Mouse (Mus musculus) intestine, embryonic 16.5 days (tissue): ENCODE measurements around the gene Rad51b. TPM values are rescaled to one million over a fixed set of nuclear protein-coding genes. Genes with fewer than 3 reads are reported as not detected.
A peak's percentile ranks its signal among the peaks of the same experiment; 100 is the strongest.

Experiments
- ATAC-seq: fragments of 200-750 bp; cut with Nextera tagmentation; 2 replicates; pipeline ENCODE4 v1.8.0; 2017; ENCODE audit warnings: moderate TSS enrichment, moderate library complexity
- H3K27ac ChIP-seq: fragments of 300-500 bp; sonication (generic); 2 replicates; pipeline ENCODE4 v1.5.1; 2014; ENCODE audit warnings: mild to moderate bottlenecking, low read length
- H3K27me3 ChIP-seq: fragments of 300-500 bp; sonication (generic); replicated peaks from 2 replicates; pipeline ENCODE4 v1.6.1; 2014; ENCODE audit warnings: low read length, control low read depth, mixed read lengths; ENCODE audit not compliant: control insufficient read depth, insufficient read depth
- H3K36me3 ChIP-seq: fragments of 300-500 bp; sonication (generic); 2 replicates; pipeline ENCODE4 v1.6.1; 2014; ENCODE audit warnings: low read length, control low read depth; ENCODE audit not compliant: control insufficient read depth, insufficient read depth
- H3K4me1 ChIP-seq: fragments of 300-500 bp; sonication (generic); 2 replicates; pipeline ENCODE4 v1.6.1; 2014; ENCODE audit warnings: low read length, control low read depth, mixed read lengths; ENCODE audit not compliant: control insufficient read depth, insufficient read depth
- H3K4me2 ChIP-seq: fragments of 300-500 bp; sonication (generic); 2 replicates; pipeline ENCODE4 v1.6.1; 2014; ENCODE audit warnings: low read depth, low read length, control low read depth
- H3K4me3 ChIP-seq: fragments of 300-500 bp; sonication (generic); 2 replicates; pipeline ENCODE4 v1.5.1; 2014; ENCODE audit warnings: mild to moderate bottlenecking, low read length
- H3K9ac ChIP-seq: fragments of 300-500 bp; sonication (generic); 2 replicates; pipeline ENCODE4 v1.6.1; 2014; ENCODE audit warnings: low read depth, low read length
- H3K9me3 ChIP-seq: fragments of 300-500 bp; sonication (generic); 2 replicates; pipeline ENCODE4 v1.6.1; 2016; ENCODE audit warnings: low read length, control low read depth; ENCODE audit not compliant: control insufficient read depth
- WGBS: fragments of 180-500 bp; shearing (Covaris S2); extraction: QIAGEN DNeasy Blood & Tissue Kit; methylation state at CpG from one replicate; pipeline ENCODE4 v1.1.7; 2014; 5-methylcytosine and 5-hydroxymethylcytosine counted together
- polyA plus RNA-seq: library from polyadenylated mRNA; unstranded; fragments of >200 nt; fragmentation: Nextera tagmentation; extraction: Ambion mirVana; gene quantifications from 2 replicates; pipeline ENCODE4 v1.2.1, GENCODE M21; 2015

The Rad51b gene
- polyA plus RNA-seq, 1 experiment from 2014 or later = 6.8 TPM

DNA sequence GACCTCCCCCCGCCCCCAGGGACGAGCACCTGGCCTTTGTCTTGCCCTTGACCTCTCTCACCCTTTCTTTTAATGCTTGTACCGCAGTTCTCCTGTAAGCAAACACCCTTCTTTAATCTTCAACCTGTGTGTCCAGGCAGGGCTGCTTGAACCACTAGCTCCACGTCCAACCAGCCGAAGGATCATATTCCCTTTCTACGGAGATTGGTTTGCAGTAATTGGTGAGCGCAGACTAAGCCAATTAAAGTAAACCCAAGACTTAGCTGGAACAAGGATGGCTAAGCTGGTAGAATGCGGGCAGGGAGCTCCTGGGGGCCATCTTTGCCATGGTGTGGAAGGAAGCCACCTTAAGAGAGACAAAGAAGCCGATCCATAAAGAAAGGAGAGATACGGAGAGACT lies 490.5 kb downstream of the Rad51b start:
- Histone ChIP-seq H3K27me3 (no peaks in the 10 kb centered on the region), H3K9me3 (no peaks in the 10 kb centered on the region), H3K4me1 (peaks cover 13% of the 10 kb centered on the region), H3K4me2 (no peak overlapping the region), H3K27ac (no peak overlapping the region), H3K36me3 (no peaks in the 10 kb centered on the region), H3K9ac (no peak overlapping the region), H3K4me3 (no peak overlapping the region)
- 89% methylated on average over 10 of the region's 10 CpGs for WGBS
- ATAC-seq = no peak

DNA sequence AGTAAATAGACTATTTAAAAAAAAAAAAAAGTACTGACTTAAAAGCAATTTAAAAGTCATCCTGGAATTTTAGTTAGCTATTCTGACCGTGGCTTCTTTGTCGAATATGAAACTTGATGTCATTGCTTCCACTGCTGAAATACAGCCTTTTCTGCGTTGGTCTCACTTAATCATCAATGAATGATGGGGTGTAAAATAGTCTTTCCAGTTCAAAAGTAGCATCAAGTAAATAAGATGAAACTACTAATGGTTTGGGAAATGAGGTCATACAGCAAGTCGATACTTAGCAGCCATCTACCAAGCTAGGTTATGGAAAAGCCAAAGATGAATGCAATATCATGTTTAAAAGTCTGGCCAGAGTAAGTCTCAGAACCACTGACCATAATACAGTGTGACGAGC lies 491.3 kb downstream of the Rad51b start:
- no peak for ATAC-seq
- Histone ChIP-seq H3K27ac (no peak overlapping the region), H3K4me2 (no peak overlapping the region), H3K4me3 (no peak overlapping the region), H3K9me3 (no peaks in the 10 kb centered on the region), H3K36me3 (no peaks in the 10 kb centered on the region), H3K27me3 (no peaks in the 10 kb centered on the region), H3K9ac (no peak overlapping the region), H3K4me1 (peaks cover 8% of the 10 kb centered on the region)
- WGBS = 89% methylated on average over 5 of the region's 5 CpGs

DNA sequence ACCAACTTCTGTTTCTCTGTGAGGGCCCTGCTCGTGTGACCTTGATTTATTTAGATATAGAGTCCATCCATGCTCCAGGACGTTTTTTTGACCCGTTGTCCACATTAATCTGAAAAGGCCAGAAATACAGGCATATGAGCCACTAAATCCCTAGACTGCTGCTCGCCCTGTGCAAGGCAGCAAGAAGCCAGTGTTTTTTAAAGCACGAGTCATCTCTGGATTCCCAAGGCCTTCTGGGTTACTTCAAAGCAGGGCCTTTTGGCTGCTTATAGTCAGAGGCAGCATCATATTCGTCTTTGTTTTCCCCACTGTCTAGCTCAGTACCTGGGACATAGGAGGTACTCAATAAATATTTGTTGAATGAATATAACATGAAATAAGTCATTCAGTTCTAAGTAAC lies 492.4 kb downstream of the Rad51b start:
- WGBS = 61% methylated on average over 6 of the region's 6 CpGs

DNA sequence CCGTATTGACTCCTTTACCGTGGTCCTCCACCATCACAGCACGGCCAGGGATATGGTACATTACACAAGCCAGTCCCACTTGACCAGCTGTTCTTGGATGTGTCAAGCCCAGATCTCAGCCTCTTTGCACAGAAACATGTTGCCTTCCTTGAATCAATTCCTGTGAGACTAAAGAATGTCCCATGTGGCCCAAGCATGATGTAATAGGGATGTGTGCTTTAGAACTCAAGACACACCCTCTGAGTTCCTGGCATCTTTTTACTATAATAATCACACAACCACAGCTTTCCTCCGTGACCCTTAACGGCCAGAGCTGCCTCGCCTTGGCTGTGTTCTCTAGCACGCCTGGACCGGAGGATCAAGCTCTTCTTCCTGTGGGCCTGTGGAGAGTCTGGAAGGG lies 496.3 kb downstream of the Rad51b start:
- no peaks in the 10 kb centered on the region for H3K36me3 ChIP-seq
- H3K4me2 ChIP-seq = no peak overlapping the region
- 71% methylated on average over 8 of the region's 8 CpGs for WGBS
- no peak overlapping the region for H3K27ac ChIP-seq
- no peak overlapping the region for H3K4me3 ChIP-seq
- H3K4me1 ChIP-seq = peaks cover 4% of the 10 kb centered on the region; the same call in 1 of the 2 replicates
- no peaks in the 10 kb centered on the region for H3K27me3 ChIP-seq
- no peak overlapping the region for H3K9ac ChIP-seq
- ATAC-seq = no peak
- no peaks in the 10 kb centered on the region for H3K9me3 ChIP-seq

More for the DNA sequence above, 492.4 kb downstream of the Rad51b start:
- ATAC-seq = no peak
- H3K4me1 ChIP-seq = peaks cover 4% of the 10 kb centered on the region; the same call in 1 of the 2 replicates
- H3K36me3 ChIP-seq = no peaks in the 10 kb centered on the region
- H3K27me3 ChIP-seq = no peaks in the 10 kb centered on the region
- no peak overlapping the region for H3K4me3 ChIP-seq
- no peak overlapping the region for H3K9ac ChIP-seq
- no peak overlapping the region for H3K27ac ChIP-seq
- H3K9me3 ChIP-seq = no peaks in the 10 kb centered on the region
- H3K4me2 ChIP-seq = no peak overlapping the region

DNA sequence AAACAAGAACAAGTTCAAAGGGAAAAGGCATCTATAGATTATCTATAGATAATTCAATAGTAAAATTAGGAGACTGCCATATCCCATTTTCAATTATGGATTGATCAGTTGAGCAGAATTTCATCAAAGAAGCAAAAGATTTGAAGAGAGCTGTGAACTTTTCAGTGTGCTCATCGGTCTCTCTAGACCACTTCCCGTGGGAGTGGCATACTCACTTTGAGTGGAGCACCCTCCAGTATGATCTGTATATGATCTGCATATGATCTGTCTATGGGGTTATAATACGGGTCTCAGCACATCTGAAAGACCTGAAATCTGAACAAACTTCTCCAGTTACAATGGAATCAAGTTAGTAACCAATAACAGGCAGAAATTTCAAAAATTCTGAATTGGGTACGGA lies 497.7 kb downstream of the Rad51b start:
- Histone ChIP-seq H3K4me3 (no peak overlapping the region), H3K36me3 (no peaks in the 10 kb centered on the region), H3K27me3 (no peaks in the 10 kb centered on the region), H3K4me1 (peaks cover 9% of the 10 kb centered on the region; the same call in 1 of the 2 replicates), H3K9ac (no peak overlapping the region), H3K27ac (no peak overlapping the region), H3K4me2 (no peak overlapping the region), H3K9me3 (no peaks in the 10 kb centered on the region)
- 91% methylated on average over 4 of the region's 4 CpGs for WGBS
- no peak for ATAC-seq

DNA sequence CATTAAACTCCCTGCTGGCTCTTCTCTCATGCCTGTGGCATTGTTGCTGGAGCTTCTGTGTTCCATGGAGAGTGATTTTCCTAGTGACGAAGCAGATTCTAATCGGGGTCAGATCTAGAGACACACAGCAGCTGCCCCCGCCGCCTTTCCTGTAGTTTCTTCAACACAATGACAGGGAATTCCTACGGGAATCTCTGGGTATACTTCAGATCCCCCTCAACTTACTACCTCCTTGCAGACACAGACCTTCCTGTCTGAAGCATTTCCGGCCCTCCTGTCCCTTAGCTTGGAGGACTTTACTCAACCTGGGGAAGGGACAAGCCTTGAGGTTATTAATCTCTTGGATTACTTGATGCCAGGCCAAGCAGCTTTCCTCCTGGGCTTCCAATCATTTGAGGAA lies 499.2 kb downstream of the Rad51b start:
- Histone ChIP-seq H3K9me3 (no peaks in the 10 kb centered on the region), H3K27ac (peak overlapping the region; percentile 55; the same call in 1 of the 2 replicates), H3K36me3 (no peaks in the 10 kb centered on the region), H3K9ac (no peak overlapping the region), H3K4me1 (peaks cover 9% of the 10 kb centered on the region; the same call in 1 of the 2 replicates), H3K4me3 (no peak overlapping the region), H3K27me3 (no peaks in the 10 kb centered on the region), H3K4me2 (no peak overlapping the region)
- 67% methylated on average over 6 of the region's 6 CpGs for WGBS
- no peak for ATAC-seq

DNA sequence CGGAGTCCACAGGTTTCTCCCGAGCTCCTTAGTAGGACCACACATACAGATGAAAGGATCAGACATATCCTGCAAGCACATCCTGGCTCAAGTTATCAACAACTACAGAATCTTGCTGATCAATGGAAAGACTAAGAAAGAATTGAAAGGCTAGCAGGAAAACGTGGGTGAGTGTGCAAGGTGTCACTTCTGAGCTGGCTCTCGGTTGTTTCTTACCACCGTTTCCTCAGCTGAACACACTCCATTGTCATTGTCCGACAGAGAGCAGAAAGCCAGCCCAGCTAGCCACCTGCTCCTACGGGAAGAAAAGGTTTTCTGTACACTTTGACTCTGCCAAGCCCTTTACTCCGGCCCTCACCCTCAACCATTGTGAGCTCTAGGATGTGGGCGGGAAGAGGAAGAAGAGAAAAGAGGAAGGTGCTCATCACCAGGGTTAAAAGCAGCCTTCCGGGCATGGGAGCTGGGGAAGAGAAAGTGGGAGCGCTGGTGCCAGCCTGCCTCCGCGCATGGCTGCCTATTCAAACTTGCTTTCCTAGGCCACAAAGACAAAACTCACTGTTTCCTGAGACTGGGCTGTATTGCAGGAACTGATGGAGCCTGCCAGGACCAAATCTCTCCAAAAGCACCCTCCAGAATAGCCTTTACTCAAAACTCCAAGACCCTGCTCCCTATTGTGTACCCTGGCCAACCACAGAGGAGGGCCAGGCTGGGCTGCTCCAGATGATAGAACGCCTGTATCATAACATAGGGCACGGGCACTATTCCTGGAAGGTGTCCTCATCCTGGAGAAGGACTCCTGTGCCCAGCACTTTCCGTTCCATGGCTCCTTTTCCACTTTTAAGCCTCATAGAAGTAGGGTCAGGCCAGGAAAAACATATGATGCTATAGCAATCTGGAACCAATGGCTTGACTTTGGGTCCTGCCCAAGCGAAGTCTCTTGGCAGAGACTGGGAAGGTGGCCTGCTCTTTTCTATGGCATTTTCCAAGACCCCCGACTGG lies 500.0 kb downstream of the Rad51b start:
- no peak overlapping the region for H3K9ac ChIP-seq
- 77% methylated on average over 18 of the region's 18 CpGs for WGBS
- ATAC-seq = no peak
- no peaks in the 10 kb centered on the region for H3K27me3 ChIP-seq
- no peak overlapping the region for H3K4me2 ChIP-seq
- no peak overlapping the region for H3K4me3 ChIP-seq
- H3K27ac ChIP-seq = peak overlapping the region; percentile 55; the same call in 1 of the 2 replicates
- no peaks in the 10 kb centered on the region for H3K36me3 ChIP-seq
- H3K4me1 ChIP-seq = peaks cover 9% of the 10 kb centered on the region; the same call in 1 of the 2 replicates
- no peaks in the 10 kb centered on the region for H3K9me3 ChIP-seq

DNA sequence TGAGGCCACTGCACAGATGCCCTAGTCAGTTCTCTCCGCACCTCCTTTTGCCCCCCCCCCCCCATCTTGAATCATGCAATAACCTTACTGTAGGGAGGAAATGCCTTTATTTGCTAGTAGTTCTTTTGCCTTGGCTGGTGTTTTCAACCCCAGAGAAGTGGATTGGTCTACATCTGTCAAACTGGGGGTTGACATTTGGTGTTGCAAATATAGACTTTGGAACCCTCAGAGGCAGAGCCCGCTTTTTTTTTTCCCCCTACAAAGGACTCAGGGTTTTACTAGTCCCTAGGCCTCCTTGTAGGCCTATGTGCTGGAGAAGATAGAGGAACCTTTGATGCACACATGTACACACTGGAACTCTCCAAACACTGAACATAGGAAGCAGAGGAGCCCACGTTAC lies 501.4 kb downstream of the Rad51b start:
- Histone ChIP-seq H3K4me2 (no peak overlapping the region), H3K4me3 (no peak overlapping the region), H3K4me1 (peaks cover 8% of the 10 kb centered on the region; the same call in 1 of the 2 replicates), H3K9me3 (no peaks in the 10 kb centered on the region), H3K9ac (no peak overlapping the region), H3K27me3 (no peaks in the 10 kb centered on the region), H3K36me3 (no peaks in the 10 kb centered on the region), H3K27ac (no peak overlapping the region)
- no peak for ATAC-seq
- 89% methylated on average over 3 of the region's 3 CpGs for WGBS

DNA sequence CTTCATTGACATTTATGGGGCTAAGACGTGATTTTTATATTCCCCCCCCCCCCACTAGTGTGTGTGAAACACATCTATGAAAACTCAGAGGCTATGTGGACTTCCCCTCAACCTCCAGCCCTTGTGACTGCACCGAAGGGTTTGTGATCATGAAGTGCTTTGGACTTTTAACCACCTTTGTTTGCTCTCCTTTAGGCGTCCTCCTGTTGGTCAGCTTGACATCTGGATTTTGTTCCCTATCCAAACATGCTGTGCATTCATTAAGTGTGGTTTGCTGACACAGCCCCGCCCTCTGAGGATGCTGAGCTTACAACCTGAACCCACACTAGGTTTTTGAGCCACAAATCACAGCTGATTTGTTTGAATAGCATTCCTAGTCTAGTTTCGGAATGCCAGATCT lies 502.3 kb downstream of the Rad51b start:
- 0 out of 2 replicates have a peak, but pooled peaks cover 8% of the 10 kb centered on the region for H3K4me1 ChIP-seq
- H3K4me3 ChIP-seq = no peak overlapping the region
- no peaks in the 10 kb centered on the region for H3K27me3 ChIP-seq
- no peak overlapping the region for H3K27ac ChIP-seq
- 63% methylated on average over 5 of the region's 5 CpGs for WGBS
- H3K36me3 ChIP-seq = no peaks in the 10 kb centered on the region
- no peaks in the 10 kb centered on the region for H3K9me3 ChIP-seq
- ATAC-seq = peak; percentile 36
- H3K4me2 ChIP-seq = no peak overlapping the region
- no peak overlapping the region for H3K9ac ChIP-seq
